Mouse (Mus musculus) fat pad, adult 2 months (tissue): ENCODE measurements around the gene Itgb5.

ENCODE experiments used
- DNase-seq: peaks from one replicate; pipeline ENCODE4 v3.0.0-alpha.2; 2011; ENCODE audit warnings: low read depth, low spot score; ENCODE audit errors: extremely low read depth

Gene Itgb5

GRCm38 (mm10) chr16:33903664-33904441, 74.4 kb downstream of the Itgb5 start:
- DNase-seq, result no peak

DNA sequence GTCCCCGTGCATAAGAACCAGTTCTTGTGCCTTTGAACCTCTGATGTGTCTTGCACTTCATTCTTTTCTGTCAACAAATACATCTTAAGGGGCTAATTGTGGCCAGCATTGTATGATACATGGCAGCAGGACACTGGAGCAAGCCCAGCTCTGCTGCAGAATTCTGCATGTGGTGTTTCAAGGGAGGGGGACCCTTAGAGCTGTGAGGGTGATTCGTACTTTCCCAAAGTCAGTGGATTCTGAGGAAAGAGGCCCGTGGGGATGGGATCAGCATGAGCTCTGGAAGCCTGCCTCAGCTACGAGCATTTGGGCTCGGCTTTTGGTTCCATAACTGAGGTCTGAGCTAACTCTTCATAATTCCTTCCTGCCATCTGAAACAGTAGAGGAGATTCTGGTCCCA, 75.1 kb downstream of the Itgb5 start:
- DNase-seq, result no peak

- no peak for DNase-seq
These were observed 78.8 kb downstream of the Itgb5 start for GRCm38 (mm10) chr16:33908239-33908638.

DNA sequence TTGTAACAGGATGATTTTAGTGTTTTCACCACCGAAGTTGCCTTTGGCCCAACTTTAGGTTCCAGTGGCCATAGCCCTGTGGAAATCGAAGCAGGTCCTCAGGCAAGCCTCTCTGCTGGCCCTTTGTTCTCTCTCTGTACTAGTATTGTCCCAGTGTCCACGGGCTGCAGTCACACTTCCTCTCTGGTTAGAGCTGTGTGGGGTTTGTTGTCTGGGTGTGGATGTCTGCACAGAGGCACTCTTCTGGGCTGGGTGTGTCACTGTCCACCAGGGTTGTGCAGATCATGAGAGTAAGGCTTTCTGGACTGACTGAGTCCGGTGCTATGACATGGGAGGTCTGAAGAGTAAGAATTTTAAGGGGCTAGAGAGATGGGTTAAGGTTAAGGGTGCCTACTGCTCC, 85.5 kb downstream of the Itgb5 start:
- no peak for DNase-seq

DNA sequence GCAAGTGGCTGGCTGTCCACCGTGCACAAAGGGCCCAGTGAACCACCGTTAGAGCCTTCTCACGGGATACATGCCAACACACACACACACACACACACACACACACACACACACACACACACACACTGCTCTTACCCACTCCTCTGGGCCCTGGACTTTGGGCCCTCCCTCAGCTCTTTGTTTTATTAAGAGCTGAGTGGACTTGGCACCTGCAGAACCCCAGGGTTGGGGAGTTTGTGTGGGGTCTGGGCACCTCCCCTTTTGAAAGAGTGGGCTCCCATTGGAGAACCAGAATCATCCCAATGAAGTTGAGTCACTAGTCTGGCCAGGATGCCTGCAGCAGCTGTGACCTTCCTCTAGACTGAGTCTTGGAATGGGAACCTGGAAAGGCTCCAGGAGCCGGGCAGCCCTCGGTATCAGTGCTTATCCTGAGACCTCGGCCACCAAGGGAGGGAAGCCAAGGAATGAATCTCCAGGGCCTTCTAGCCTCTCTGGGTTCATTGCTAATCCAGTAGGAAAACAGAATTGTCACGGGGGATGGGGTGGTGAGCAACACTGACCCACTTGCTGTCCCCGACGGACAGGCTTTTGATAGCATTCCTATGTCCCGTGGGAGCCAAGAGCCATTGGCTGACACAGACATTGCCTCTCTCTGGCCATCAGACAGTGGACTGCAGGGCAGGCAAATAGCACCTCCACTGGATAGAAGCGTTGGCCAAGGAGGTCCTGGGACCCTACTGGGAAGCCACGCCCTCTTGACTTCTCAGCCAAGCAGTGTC, 87.2 kb downstream of the Itgb5 start:
- DNase-seq, result no peak

DNA sequence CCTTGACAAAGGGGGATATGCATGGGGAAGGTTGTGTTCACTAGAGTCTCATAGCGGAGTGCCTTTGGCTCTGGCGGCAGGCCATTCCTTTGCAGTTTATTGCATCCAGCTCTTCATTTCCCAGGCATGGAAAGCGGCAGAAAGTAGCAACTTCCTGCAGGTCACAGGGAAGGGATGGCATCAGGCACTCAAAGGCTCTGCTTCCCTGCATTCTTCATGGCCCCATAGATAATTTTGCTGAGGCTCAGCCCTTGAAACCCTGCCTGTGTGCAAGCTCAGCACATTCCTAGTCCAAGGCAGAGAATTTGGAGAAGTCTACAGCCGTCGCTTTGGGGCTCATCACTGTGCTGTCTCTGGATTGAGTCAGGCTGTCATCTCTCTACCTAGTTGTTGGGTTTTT, 87.9 kb downstream of the Itgb5 start:
- no peak for DNase-seq

DNA sequence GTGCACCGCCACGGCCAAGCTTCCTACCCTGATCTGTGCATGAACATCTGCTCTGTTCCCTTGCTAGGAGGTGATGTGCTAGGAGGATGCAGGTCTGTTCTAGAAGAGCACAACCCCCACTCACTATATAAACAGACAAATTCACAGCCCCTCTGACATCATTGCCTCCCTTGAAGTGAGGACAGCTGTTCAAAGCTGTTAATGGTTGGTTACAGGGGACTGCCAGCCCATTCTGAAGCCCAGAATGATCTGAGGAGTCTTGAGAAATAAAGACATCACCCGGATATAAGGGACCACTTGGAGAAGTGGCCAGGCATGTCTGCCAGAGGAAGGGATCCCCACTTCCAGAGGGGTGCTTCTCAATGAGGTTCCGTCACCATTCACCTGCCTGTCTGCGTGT, 88.5 kb downstream of the Itgb5 start:
- no peak for DNase-seq

- DNase-seq, result no peak
These were observed 92.0 kb downstream of the Itgb5 start for GRCm38 (mm10) chr16:33921514-33921913.

- DNase-seq, result no peak
These were observed 92.9 kb downstream of the Itgb5 start for GRCm38 (mm10) chr16:33922111-33923000.

DNA sequence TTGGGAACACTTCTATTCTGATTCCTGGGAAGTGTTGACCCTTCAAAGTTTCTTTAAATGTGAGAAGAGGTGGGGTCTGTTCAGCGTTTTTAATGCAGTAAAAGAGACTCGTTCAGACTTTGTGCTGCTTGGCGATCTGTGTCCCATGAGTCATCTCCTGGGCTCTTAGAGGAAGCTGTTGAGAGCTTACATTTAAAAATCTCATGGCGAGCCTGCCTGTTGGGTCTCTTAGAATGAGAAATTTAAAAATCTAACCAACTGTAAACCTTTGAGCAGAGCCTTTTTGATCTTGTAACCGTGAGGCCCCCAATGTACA, 93.5 kb downstream of the Itgb5 start:
- DNase-seq, result no peak

- DNase-seq, result no peak
These were observed 94.3 kb downstream of the Itgb5 start for GRCm38 (mm10) chr16:33923758-33924157.

DNA sequence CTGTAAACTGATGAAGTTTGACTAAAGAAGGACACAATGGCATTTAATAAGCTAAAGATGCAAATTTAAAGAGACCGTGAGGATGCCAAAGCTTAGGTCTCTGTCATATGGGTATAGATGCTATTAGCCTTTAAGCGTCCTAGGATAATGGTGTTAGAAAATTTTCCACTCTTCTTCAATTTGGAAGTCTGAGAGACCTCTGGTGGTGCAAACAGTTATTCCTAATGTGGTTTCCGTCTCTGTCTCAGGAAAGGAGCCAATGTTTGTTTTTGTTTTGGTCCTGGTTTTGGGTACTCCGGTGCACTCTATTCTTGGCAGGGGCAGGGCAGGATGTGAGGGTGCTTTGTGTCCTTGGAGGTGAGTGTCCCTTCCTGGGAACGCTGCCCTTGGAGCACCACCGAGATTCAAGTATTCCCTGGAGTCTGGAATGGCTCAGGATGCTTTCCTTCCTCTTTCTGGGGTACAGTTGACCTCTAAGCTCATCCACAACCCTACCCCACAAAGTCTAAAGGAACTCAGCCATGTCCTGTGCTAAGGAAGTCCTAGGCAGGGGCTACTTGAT, 97.9 kb downstream of the Itgb5 start:
- DNase-seq, result no peak

DNA sequence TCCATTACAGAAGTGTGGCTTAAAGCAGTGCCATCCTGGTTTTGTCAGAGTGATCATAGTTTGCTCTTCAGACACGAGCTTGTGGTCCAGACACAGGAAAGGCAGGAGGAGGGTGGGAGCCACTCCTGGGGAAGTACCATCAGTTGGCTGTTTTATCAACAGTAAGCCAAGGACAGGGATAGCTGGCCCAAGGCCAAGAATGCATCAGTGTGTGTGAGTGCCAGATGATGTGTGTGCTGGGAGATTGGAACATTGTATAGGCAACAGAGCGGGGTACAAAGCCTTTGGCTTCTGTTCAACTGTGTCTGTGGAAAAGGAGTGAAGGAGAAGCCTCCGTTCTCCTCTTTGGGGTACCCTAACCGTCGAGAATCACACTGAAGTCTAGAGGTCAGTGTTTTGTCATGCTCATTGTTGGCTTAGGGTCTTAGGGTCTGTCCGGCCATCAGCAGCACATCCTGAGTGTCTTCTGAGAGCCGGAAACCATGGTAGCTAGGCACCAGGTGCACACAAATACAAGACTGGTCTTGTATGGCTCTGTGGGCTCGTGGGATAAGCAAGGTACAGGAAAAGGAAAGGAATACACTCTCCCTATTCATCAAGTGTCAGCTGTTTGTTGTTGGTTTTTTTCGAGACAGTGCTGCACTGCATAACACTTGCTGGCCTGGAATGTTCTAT, 99.5 kb downstream of the Itgb5 start:
- DNase-seq, result no peak

- DNase-seq, result no peak
These were observed 101.3 kb downstream of the Itgb5 start for GRCm38 (mm10) chr16:33930785-33931184.

DNA sequence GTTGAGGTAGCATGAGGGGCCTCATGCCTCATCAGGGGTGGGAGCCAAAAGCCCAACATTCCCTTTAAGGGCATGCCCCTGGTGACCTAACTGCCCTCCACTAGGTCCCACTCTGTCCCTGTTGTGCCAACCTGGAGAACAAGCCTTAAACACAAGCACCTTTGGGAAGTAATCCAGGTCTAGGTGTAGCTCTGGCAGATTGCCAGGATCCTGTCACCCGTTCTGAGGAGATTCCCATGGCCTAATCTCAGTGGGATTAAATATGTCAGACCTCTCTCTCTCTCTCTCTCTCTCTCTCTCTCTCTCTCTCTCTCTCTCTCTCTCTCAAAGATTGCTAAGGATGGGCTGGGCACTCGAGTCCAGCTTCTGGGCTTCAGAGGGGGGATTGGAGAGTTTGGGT, 102.2 kb downstream of the Itgb5 start:
- no peak for DNase-seq

DNA sequence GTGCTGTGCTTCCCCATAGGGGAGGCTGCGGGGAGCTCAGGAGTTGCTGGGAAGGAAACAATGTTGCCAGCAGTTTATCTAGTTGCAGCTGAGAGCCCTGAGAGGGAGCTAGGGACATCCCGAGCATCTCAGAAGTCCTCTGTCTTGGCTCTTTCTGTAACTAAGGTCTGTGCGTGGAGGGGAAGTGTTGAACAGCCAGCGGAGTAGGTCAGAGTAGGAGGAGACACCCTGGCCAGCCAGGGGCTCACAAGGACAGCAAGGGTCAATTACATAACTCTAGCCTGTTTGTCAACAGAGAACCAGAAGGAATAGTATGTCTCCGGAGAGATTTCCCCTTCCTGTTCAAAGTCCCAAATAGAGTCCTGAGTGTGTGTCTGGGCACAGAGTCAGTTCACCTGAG, 102.7 kb downstream of the Itgb5 start:
- DNase-seq, result no peak

GRCm38 (mm10) chr16:33933411-33933810, 103.9 kb downstream of the Itgb5 start:
- DNase-seq, result no peak

DNA sequence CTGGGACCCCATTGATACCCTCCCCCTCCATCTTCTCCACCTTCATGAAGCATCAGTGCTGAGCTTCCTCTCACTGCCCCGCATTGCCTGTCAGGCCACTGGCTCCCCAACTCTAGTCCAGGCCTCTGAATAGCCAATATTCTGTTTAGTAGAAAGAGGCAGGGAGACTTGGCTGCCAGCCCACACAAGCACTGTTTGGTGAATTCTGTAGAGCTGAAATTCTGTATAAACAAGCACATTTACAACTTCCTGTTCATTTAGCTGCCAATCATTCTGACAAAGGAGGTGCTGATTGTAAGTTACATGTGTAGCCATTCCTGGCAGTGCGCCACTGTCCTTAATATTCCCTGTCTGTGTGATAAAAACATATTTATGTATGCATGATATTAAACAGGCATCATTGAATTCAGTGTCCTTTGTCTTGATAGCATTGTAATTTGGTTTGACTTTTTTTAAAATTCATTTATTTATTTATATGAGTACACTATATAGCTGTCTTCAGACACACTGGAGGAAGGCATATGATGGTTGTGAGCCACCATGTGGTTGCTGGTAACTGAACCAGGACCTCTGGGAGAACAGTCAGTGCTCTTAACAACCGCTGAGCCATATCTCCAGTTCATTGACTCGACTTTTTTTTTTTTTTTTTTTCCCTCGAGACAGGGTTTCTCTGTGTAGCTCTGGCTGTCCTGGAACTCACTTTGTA, 105.4 kb downstream of the Itgb5 start:
- DNase-seq, result no peak

DNA sequence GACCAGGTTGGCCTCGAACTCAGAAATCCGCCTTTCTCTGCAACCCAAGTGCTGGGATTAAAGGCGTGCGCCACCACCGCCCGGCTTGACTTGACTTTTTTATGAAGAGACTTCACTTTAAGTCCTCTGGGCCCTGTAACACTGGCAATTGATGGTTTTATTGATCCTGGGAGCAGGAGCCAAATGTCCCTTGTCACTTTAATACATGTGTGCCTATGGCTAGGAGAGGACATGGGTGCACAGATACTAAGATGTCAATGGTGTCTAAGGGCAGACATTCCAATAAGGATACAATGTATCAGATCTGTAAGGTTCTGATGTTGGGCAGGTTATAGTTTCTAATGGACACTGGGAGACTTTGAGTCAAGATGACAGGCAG, 105.9 kb downstream of the Itgb5 start:
- DNase-seq, result no peak

DNA sequence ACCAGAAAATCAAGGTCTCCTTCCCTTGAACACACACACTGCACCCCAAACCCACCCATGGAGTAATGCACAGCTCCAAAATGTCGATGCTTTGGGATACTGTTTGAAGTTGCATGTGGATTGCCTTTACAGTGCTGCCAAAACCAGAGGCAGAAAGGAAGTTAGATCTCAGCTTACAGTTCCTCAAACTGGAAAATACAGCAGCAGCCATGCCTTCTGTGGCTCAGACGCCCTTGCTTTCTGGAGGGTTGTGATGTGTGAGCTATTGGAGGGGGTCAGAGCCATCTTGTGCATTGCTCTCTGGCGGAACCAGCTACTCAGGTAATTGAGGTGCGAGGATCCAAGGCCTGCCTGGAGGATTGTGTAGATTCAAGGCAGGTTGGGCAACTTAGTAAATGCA, 107.4 kb downstream of the Itgb5 start:
- no peak for DNase-seq
